Mouse (Mus musculus): ENCODE results near the gene Sfxn5. TPM values are rescaled to one million over a fixed set of nuclear protein-coding genes. Genes with fewer than 3 reads are reported as not detected.

Sfxn5 gene
- polyA plus RNA-seq, 1 experiment: 0.72 TPM

GRCm38 (mm10) chr6:85325109-85325508 is 8.1 kb downstream of the Sfxn5 start:
- peaks cover 35% of the 10 kb centered on the region for H3K4me1 ChIP-seq
- H3K9me3 ChIP-seq: peaks cover 4% of the 10 kb centered on the region
- H3K4me3 ChIP-seq (replicated peaks): peak overlapping the region; percentile 34
- H3K36me3 ChIP-seq (replicated peaks; ENCODE audit: low read length): no peaks in the 10 kb centered on the region
- H3K27me3 ChIP-seq (replicated peaks): peaks cover 28% of the 10 kb centered on the region
- TF ChIP-seq FLI1 (IDR thresholded peaks at IDR 0.05; ENCODE audit: low read length) (no peak), GATA1 (IDR thresholded peaks at IDR 0.05; ENCODE audit: borderline replicate concordance, low read length) (no peak)

GRCm38 (mm10) chr6:85320445-85320866 is 12.8 kb downstream of the Sfxn5 start:
- Histone ChIP-seq H3K9me3 (peaks cover 11% of the 10 kb centered on the region), H3K27me3 (replicated peaks) (peaks cover 9% of the 10 kb centered on the region), H3K36me3 (replicated peaks; ENCODE audit: low read length) (no peaks in the 10 kb centered on the region), H3K4me3 (replicated peaks) (no peak overlapping the region), H3K4me1 (peaks cover 23% of the 10 kb centered on the region)
- TF ChIP-seq GATA1 (IDR thresholded peaks at IDR 0.05; ENCODE audit: borderline replicate concordance, low read length) (no peak), FLI1 (IDR thresholded peaks at IDR 0.05; ENCODE audit: low read length) (no peak)

- Histone ChIP-seq H3K27me3 (replicated peaks) (peaks cover 13% of the 10 kb centered on the region), H3K36me3 (replicated peaks; ENCODE audit: low read length) (no peaks in the 10 kb centered on the region), H3K4me3 (replicated peaks) (no peak overlapping the region), H3K9me3 (peaks cover 11% of the 10 kb centered on the region), H3K4me1 (peaks cover 3% of the 10 kb centered on the region; the same call in 1 of the 2 replicates)
- TF ChIP-seq FLI1 (IDR thresholded peaks at IDR 0.05; ENCODE audit: low read length): no peak
- TF ChIP-seq GATA1 (IDR thresholded peaks at IDR 0.05; ENCODE audit: borderline replicate concordance, low read length): no peak
These were observed 17.0 kb downstream of the Sfxn5 start for GRCm38 (mm10) chr6:85316211-85316610.

- TF ChIP-seq FLI1 (IDR thresholded peaks at IDR 0.05; ENCODE audit: low read length) (no peak), GATA1 (IDR thresholded peaks at IDR 0.05; ENCODE audit: borderline replicate concordance, low read length) (no peak)
- Histone ChIP-seq H3K4me3 (replicated peaks) (no peak overlapping the region), H3K27me3 (replicated peaks) (peaks cover 8% of the 10 kb centered on the region), H3K9me3 (no peaks in the 10 kb centered on the region), H3K4me1 (peaks cover 3% of the 10 kb centered on the region; the same call in 1 of the 2 replicates), H3K36me3 (replicated peaks; ENCODE audit: low read length) (no peaks in the 10 kb centered on the region)
These were observed 19.0 kb downstream of the Sfxn5 start for GRCm38 (mm10) chr6:85314064-85314798.

DNA sequence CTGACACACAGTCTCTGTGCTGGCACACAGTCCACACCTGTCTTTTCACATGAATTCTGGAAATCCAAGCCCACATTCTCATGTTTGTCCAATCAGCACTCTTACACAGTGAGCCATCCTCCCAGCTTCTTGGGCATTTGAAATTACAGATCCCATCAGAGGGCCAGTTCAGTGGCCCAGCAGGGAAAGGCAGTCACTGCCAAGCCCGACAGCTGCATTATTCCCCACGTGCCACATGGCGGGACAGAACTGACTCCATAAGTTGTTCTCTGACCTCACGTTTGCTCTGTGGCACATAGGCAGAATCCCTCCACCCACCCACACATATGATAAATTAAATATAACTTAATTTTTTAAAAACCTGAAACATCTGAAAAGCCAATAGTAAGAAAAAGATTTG is 25.3 kb downstream of the Sfxn5 start:
- H3K4me3 ChIP-seq (replicated peaks): no peak overlapping the region
- peaks cover 6% of the 10 kb centered on the region for H3K27me3 ChIP-seq (replicated peaks)
- TF ChIP-seq FLI1 (IDR thresholded peaks at IDR 0.05; ENCODE audit: low read length) (no peak), GATA1 (IDR thresholded peaks at IDR 0.05; ENCODE audit: borderline replicate concordance, low read length) (no peak)
- H3K4me1 ChIP-seq: peaks cover 22% of the 10 kb centered on the region
- no peaks in the 10 kb centered on the region for H3K36me3 ChIP-seq (replicated peaks; ENCODE audit: low read length)
- no peaks in the 10 kb centered on the region for H3K9me3 ChIP-seq

DNA sequence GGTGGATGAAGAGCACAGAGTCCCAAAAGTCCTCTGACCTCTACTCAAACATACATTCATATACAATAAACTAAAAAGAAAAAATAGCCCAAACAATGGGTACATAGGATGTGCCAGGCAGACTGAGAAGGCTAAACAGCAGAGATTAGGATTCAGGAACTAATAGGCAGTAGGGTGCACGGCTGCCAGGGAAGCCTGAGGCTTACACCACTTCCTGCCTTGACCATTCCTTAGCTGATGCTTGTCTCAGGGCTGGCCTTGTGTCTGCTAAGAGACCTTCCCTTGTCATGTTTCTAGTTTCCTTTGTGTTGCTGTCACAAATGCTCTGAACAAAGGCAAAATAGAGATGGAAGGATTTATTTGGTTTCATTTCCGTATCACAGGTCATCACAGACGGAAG is 26.8 kb downstream of the Sfxn5 start:
- no peaks in the 10 kb centered on the region for H3K36me3 ChIP-seq (replicated peaks; ENCODE audit: low read length)
- H3K9me3 ChIP-seq: no peaks in the 10 kb centered on the region
- peaks cover 3% of the 10 kb centered on the region for H3K27me3 ChIP-seq (replicated peaks)
- H3K4me3 ChIP-seq (replicated peaks): peak overlapping the region; percentile 35
- no peak for TF ChIP-seq GATA1 (IDR thresholded peaks at IDR 0.05; ENCODE audit: borderline replicate concordance, low read length)
- no peak for TF ChIP-seq FLI1 (IDR thresholded peaks at IDR 0.05; ENCODE audit: low read length)
- H3K4me1 ChIP-seq: peaks cover 29% of the 10 kb centered on the region

- no peaks in the 10 kb centered on the region for H3K9me3 ChIP-seq
- no peaks in the 10 kb centered on the region for H3K36me3 ChIP-seq (replicated peaks; ENCODE audit: low read length)
- H3K4me3 ChIP-seq (replicated peaks): no peak overlapping the region
- peaks cover 3% of the 10 kb centered on the region for H3K27me3 ChIP-seq (replicated peaks)
- peaks cover 29% of the 10 kb centered on the region for H3K4me1 ChIP-seq
- TF ChIP-seq FLI1 (IDR thresholded peaks at IDR 0.05; ENCODE audit: low read length): no peak
- no peak for TF ChIP-seq GATA1 (IDR thresholded peaks at IDR 0.05; ENCODE audit: borderline replicate concordance, low read length)
These were observed 27.4 kb downstream of the Sfxn5 start for GRCm38 (mm10) chr6:85305826-85306225.

- Histone ChIP-seq H3K27me3 (replicated peaks) (peaks cover 3% of the 10 kb centered on the region), H3K4me1 (peaks cover 29% of the 10 kb centered on the region), H3K4me3 (replicated peaks) (no peak overlapping the region), H3K36me3 (replicated peaks; ENCODE audit: low read length) (no peaks in the 10 kb centered on the region), H3K9me3 (no peaks in the 10 kb centered on the region)
- TF ChIP-seq FLI1 (IDR thresholded peaks at IDR 0.05; ENCODE audit: low read length) (no peak), GATA1 (IDR thresholded peaks at IDR 0.05; ENCODE audit: borderline replicate concordance, low read length) (no peak)
These were observed 28.3 kb downstream of the Sfxn5 start for GRCm38 (mm10) chr6:85304966-85305365.

GRCm38 (mm10) chr6:85302326-85303055 is 30.7 kb downstream of the Sfxn5 start:
- TF ChIP-seq FLI1 (IDR thresholded peaks at IDR 0.05; ENCODE audit: low read length): no peak
- TF ChIP-seq GATA1 (IDR thresholded peaks at IDR 0.05; ENCODE audit: borderline replicate concordance, low read length): no peak
- no peaks in the 10 kb centered on the region for H3K27me3 ChIP-seq (replicated peaks)
- peaks cover 5% of the 10 kb centered on the region; the same call in 1 of the 2 replicates for H3K9me3 ChIP-seq
- peaks cover 29% of the 10 kb centered on the region for H3K4me1 ChIP-seq
- no peaks in the 10 kb centered on the region for H3K36me3 ChIP-seq (replicated peaks; ENCODE audit: low read length)
- H3K4me3 ChIP-seq (replicated peaks): no peak overlapping the region
